Mouse (Mus musculus): ENCODE data around the gene Fgf5. TPM values are rescaled to one million over a fixed set of nuclear protein-coding genes. Genes with fewer than 3 reads are reported as not detected.

The Fgf5 gene
- polyA plus RNA-seq, 1 experiment from 2014 or later: not detected

GRCm38 (mm10) chr5:98255760-98256490 lies 1.9 kb downstream of the Fgf5 start:
- peak; percentile 32 for DNase-seq (ENCODE audit: extremely low spot score, low spot score)
- no peaks in the 10 kb centered on the region for H3K36me3 ChIP-seq (replicated peaks)
- peaks cover 78% of the 10 kb centered on the region for H3K27me3 ChIP-seq (ENCODE audit: poor library complexity, severe bottlenecking)
- no peak overlapping the region for H3K27ac ChIP-seq
- 3% methylated on average over 18 of the region's 18 CpGs for WGBS
- peaks cover 24% of the 10 kb centered on the region for H3K4me1 ChIP-seq
- peak overlapping the region; percentile 23; the same call in 1 of the 2 replicates for H3K4me3 ChIP-seq
- no peaks in the 10 kb centered on the region for H3K9me3 ChIP-seq

DNA sequence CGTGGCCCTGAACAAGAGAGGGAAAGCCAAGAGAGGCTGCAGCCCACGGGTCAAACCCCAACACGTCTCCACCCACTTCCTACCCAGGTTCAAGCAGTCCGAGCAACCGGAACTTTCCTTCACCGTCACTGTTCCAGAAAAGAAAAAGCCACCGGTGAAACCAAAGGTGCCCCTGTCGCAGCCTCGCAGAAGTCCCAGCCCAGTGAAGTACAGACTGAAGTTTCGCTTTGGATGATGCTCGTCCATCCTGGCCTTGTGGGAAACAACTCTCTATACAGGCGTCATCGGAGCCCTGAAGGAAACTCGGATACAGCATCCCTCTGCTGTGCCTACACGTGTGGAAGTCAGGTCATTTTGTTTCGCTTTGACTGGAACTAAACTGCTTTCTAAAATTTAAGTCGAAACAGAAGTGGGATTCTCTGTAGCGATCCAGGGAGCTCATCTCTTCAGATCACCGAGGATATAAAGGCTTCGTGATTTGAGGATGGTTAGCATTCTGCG lies 21.4 kb downstream of the Fgf5 start:
- Histone ChIP-seq H3K9me3 (no peaks in the 10 kb centered on the region), H3K27ac (no peak overlapping the region), H3K4me3 (no peak overlapping the region), H3K36me3 (replicated peaks) (no peaks in the 10 kb centered on the region), H3K27me3 (ENCODE audit: poor library complexity, severe bottlenecking) (no peaks in the 10 kb centered on the region), H3K4me1 (no peaks in the 10 kb centered on the region)
- DNase-seq (ENCODE audit: extremely low spot score, low spot score): no peak
- 88% methylated on average over 21 of the region's 21 CpGs for WGBS

GRCm38 (mm10) chr5:98281993-98282392 lies 28.0 kb downstream of the Fgf5 start:
- no peaks in the 10 kb centered on the region for H3K36me3 ChIP-seq (replicated peaks)
- H3K4me1 ChIP-seq: peaks cover 19% of the 10 kb centered on the region
- no peak overlapping the region for H3K4me3 ChIP-seq
- H3K9me3 ChIP-seq: no peaks in the 10 kb centered on the region
- 58% methylated on average over 9 of the region's 9 CpGs for WGBS
- H3K27me3 ChIP-seq (ENCODE audit: poor library complexity, severe bottlenecking): peaks cover 17% of the 10 kb centered on the region; the same call in 1 of the 2 replicates
- no peak for DNase-seq (ENCODE audit: extremely low spot score, low spot score)
- no peak overlapping the region for H3K27ac ChIP-seq

GRCm38 (mm10) chr5:98283696-98284478 lies 29.9 kb downstream of the Fgf5 start:
- WGBS: 37% methylated on average over 17 of the region's 17 CpGs
- no peak overlapping the region for H3K4me3 ChIP-seq

DNA sequence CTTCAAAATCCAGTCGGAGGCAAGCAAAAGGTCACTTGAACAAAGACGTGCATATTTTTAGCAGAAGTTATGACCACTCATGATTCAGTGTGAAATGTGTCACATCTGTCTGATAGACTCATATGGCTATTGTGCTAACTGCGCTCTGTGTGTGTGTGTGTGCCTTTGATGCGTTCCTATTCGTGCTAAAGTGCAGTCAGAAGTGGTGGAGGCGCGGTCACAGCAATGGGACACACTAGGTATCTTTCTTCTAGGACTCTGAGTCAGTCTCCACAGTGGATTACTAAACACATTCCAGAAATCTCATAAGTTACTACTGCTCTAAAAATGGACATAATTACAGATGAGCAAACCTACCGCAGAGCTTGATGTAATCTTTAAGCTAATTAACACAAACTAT lies 36.7 kb downstream of the Fgf5 start:
- H3K36me3 ChIP-seq (replicated peaks): no peaks in the 10 kb centered on the region

More at GRCm38 (mm10) chr5:98283696-98284478, 29.9 kb downstream of the Fgf5 start:
- no peak for DNase-seq (ENCODE audit: extremely low spot score, low spot score)
- Histone ChIP-seq H3K27ac (no peak overlapping the region), H3K9me3 (no peaks in the 10 kb centered on the region), H3K4me1 (peaks cover 19% of the 10 kb centered on the region), H3K36me3 (replicated peaks) (no peaks in the 10 kb centered on the region), H3K27me3 (ENCODE audit: poor library complexity, severe bottlenecking) (peaks cover 17% of the 10 kb centered on the region; the same call in 1 of the 2 replicates)

DNA sequence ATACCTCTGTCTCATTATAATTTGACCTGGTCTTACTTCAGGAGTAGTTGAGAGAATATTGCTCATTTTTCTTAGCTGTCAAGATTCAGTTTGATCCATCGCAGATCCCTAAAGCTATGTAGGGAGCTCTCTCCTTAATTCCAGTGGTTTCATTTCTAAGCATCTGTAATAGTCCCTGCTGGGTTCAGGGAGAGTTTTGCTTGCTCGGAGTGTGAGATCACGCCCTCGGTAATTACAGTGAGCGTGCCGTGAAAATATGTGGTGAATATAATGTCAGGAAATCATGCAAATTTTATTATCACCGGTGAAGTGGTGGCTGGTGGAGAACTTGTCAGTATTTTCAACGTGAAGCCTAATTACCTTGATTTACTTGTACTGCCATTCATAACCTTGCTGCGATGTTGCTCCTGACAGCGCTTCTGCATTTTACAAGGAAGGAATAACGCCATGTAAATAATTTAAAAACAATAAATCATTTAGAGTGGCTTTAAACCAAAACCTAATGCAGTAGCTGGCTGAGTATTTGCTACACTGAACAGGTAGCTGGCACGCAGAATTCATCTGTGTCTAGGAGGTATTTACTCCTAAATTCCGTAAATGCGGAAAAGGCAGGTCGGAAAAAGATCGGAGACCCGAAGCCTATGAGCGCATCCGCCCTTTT lies 38.5 kb downstream of the Fgf5 start:
- WGBS: 2% methylated on average over 19 of the region's 19 CpGs
- Histone ChIP-seq H3K36me3 (replicated peaks) (no peaks in the 10 kb centered on the region), H3K27me3 (ENCODE audit: poor library complexity, severe bottlenecking) (peaks cover 49% of the 10 kb centered on the region), H3K9me3 (no peaks in the 10 kb centered on the region), H3K27ac (no peak overlapping the region), H3K4me3 (peak overlapping the region; percentile 46), H3K4me1 (peaks cover 16% of the 10 kb centered on the region)
- DNase-seq (ENCODE audit: extremely low spot score, low spot score): no peak

More for the DNA sequence above, 36.7 kb downstream of the Fgf5 start:
- H3K27ac ChIP-seq: no peak overlapping the region
- H3K9me3 ChIP-seq: no peaks in the 10 kb centered on the region
- WGBS: 85% methylated on average over 8 of the region's 8 CpGs
- peaks cover 49% of the 10 kb centered on the region for H3K27me3 ChIP-seq (ENCODE audit: poor library complexity, severe bottlenecking)
- H3K4me3 ChIP-seq: no peak overlapping the region
- DNase-seq (ENCODE audit: extremely low spot score, low spot score): no peak
- H3K4me1 ChIP-seq: peaks cover 16% of the 10 kb centered on the region

DNA sequence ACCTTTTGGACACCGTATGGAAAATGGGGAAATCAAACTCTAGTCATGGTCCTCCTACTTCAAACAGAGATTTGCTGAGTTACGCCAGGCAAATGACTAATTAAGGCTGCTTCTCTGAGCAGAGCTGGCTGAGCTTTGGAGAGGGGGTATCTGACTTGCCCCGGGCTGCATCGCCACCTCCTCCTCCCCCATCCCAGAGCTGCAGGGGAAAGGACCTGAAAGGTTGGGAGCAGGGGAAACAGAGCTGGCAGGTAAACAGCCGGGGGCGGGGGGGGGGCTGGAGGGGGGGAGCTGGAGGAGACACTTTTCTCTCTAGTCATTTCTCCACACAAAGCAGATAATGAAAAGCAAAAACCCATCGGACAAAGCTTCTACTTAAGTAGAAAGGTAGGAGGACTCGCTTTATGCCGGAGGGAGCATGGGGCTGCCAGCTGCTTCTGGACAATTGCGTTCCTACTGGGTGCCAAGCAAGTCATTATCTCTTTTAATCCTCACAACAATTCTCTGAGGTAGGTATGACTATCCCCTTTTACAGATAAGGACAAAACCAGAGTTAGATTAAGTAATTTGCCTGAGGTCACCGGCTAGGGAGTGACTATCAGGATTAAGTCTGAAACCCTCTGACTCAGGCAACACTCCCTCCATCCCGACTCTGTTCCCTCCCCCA lies 39.2 kb downstream of the Fgf5 start:
- Histone ChIP-seq H3K4me3 (peak overlapping the region; percentile 46), H3K9me3 (no peaks in the 10 kb centered on the region), H3K36me3 (replicated peaks) (no peaks in the 10 kb centered on the region), H3K4me1 (peaks cover 16% of the 10 kb centered on the region), H3K27ac (no peak overlapping the region), H3K27me3 (ENCODE audit: poor library complexity, severe bottlenecking) (peaks cover 49% of the 10 kb centered on the region)
- peak; percentile 16 for DNase-seq (ENCODE audit: extremely low spot score, low spot score)
- 1% methylated on average over 12 of the region's 12 CpGs for WGBS

DNA sequence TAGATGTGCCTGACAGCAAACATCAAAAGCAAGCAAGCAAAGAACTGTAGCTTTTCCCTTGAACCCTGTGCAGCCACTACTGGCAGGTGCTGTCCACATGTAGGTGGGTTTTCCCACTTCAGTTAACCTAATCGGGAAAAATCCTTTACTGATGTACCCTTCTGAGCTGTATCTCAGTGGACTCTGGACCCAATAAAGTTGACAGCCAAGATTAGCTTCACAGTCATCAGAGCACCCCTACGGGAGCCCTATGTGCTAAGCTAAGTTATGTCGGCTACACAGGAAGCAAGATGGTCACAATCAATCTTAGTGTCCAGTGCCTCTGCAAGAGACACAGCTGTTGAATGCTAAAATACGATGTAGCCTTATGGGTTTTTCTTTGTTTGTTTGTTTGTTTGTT lies 46.1 kb downstream of the Fgf5 start:
- Histone ChIP-seq H3K36me3 (replicated peaks) (no peaks in the 10 kb centered on the region), H3K27me3 (ENCODE audit: poor library complexity, severe bottlenecking) (peaks cover 3% of the 10 kb centered on the region), H3K4me3 (no peak overlapping the region), H3K9me3 (no peaks in the 10 kb centered on the region), H3K27ac (no peak overlapping the region), H3K4me1 (no peaks in the 10 kb centered on the region)
- 94% methylated on average over 4 of the region's 4 CpGs for whole genome bisulfite sequencing
- DNase-seq (ENCODE audit: extremely low spot score, low spot score): no peak

DNA sequence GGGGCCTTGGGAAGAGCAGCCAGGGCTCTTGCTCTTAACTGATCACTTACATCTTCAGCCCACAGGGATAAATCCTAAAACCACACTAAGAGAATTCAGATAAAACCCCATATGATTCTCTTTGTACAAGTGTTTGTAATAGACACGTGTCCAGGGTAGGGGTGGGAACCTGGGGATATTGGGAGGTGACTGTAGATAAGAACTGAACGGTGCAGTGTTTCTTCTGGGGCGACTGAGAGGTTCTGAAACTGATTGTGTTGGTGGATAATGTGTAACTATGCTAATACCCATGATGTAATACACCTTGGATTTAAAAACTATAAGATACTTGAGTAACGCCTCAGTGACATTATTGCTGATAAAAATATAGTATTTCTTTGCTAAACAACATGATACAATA lies 51.7 kb downstream of the Fgf5 start:
- no peak for DNase-seq (ENCODE audit: extremely low spot score, low spot score)
- no peak overlapping the region for H3K4me3 ChIP-seq
- 88% methylated on average over 4 of the region's 4 CpGs for WGBS
- H3K27me3 ChIP-seq (ENCODE audit: poor library complexity, severe bottlenecking): no peaks in the 10 kb centered on the region
- no peaks in the 10 kb centered on the region for H3K36me3 ChIP-seq (replicated peaks)
- H3K4me1 ChIP-seq: no peaks in the 10 kb centered on the region
- H3K9me3 ChIP-seq: no peaks in the 10 kb centered on the region
- H3K27ac ChIP-seq: no peak overlapping the region

GRCm38 (mm10) chr5:98306528-98306927 lies 52.5 kb downstream of the Fgf5 start:
- Histone ChIP-seq H3K4me3 (no peak overlapping the region), H3K9me3 (no peaks in the 10 kb centered on the region), H3K4me1 (no peaks in the 10 kb centered on the region), H3K27me3 (ENCODE audit: poor library complexity, severe bottlenecking) (no peaks in the 10 kb centered on the region), H3K36me3 (replicated peaks) (no peaks in the 10 kb centered on the region), H3K27ac (no peak overlapping the region)
- DNase-seq (ENCODE audit: extremely low spot score, low spot score): no peak
- WGBS: 79% methylated on average over 9 of the region's 9 CpGs

DNA sequence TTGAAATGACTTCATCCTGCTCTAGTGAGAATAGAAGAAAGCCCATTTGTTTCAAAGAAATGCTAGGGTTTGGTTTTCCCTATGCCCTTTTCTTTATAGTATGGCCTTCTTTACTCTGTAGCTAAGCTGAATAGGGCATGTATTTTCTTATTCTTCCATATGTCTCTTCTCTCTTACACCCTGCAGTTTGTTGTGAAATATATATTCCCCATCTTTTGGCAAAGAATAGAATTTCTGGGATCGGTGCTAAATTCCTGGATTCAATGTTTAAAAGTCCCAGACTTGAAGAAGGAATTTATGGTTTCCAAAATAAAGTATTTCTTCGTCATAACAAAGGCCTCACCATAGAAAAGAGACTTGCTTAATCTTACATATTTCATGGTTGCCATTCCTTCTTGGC lies 72.6 kb downstream of the Fgf5 start:
- DNase-seq (ENCODE audit: extremely low spot score, low spot score): no peak
- Histone ChIP-seq H3K4me1 (peaks cover 7% of the 10 kb centered on the region), H3K36me3 (replicated peaks) (no peaks in the 10 kb centered on the region), H3K9me3 (no peaks in the 10 kb centered on the region), H3K27me3 (ENCODE audit: poor library complexity, severe bottlenecking) (peaks cover 29% of the 10 kb centered on the region), H3K4me3 (no peak overlapping the region), H3K27ac (no peak overlapping the region)
- WGBS: 86% methylated on average over 2 of the region's 2 CpGs

Data from forebrain, embryonic 10.5 days (tissue).